Mouse (Mus musculus) heart, postnatal 0 days (tissue): ENCODE measurements around the gene Fuca1.

Experiments used
- CTCF ChIP-seq: IDR thresholded peaks from 2 replicates; pipeline ENCODE4 v1.5.1; 2016; ENCODE audit warnings: antibody characterized with exemption, control low read depth, low read depth
- EP300 ChIP-seq: IDR thresholded peaks from 2 replicates; pipeline ENCODE4 v1.6.1; 2016; ENCODE audit warnings: antibody characterized with exemption, low read depth

GRCm38 (mm10) chr4:135875991-135876582 is 44.4 kb upstream of the Fuca1 start:
- TF ChIP-seq CTCF (no peak), EP300 (no peak)
